Mouse (Mus musculus) thymus, postnatal 25 days (tissue): Measurements from ENCODE around the gene Ext2.

Source experiments
- DNase-seq: peaks from one replicate; pipeline ENCODE4 v3.0.0; 2022

Gene Ext2

DNA sequence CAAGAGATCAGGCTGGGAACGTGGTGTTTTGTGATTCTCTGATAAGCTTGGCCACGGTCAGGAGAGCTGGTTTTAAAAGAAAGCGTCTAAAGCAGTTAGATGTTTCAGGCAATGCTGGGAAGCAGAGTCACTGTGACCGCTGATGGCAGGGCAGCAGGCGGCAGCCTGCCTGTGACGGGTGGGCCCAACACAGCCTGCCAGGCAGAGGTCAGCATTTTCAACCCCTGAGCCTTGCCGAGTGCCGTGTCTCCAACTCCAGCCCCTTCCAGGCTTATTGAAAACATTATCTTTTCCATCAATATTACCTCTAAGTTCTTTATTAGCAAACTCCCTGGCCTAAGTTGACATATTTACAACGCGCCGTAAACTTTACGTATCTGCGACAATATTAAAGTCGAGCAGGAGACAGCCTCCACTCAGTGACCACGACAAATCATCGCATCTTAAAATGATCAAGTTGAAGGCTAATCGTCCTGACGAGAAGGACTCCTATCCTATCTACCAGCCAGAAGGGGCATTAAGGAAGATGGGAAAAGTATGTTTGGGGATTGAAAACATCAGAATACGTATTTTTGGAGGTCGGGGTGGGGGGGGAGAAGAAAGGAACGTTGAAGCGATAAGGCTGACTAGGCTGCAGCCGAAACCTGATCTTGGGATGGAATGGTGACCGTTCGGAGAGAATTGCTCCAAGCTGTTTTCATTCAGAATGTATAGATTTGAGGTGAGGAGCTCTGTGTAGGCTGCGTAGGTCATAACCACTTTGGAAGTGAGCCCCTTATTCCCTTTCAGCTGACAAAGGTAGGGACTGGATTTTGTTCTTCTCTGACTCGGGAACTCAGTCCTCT, 206.3 kb downstream of the Ext2 start:
- DNase-seq, result no peak

- no peak for DNase-seq
Observed at GRCm38 (mm10) chr2:93613020-93613419, 209.3 kb downstream of the Ext2 start.
